Mouse (Mus musculus): Measurements from ENCODE around the gene Cdkn2aip.

The Cdkn2aip gene

GRCm38 (mm10) chr8:47713761-47714745 is at the start of gene Cdkn2aip:
Gene Cdkn2aip, minus strand, starts transcription at chr8:47713932.
- in situ Hi-C loops (cut with MseI, MboI) = no loop called here

DNA sequence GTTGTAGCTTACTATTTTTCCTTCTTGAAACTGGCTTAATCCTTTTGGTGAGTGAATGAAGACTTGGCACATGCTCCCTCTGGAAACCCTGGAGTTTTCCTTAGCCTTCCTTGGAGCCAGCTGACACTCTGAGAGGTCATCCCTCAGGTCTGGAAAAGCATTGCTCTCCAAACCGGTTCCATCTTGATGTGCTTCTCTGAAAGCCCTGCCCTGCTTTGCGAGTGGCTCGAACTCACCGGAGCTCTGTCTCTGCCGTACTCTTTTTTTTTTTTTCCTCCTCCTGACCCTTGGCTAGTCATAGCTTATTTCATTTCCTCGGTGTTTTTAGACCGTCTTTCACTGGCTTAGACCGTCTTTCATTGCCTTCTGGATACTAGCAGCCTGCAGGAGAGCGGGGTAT is 49.5 kb upstream of the Cdkn2aip start:
- in situ Hi-C loops (cut with MseI, MboI) = no loop called here

DNA sequence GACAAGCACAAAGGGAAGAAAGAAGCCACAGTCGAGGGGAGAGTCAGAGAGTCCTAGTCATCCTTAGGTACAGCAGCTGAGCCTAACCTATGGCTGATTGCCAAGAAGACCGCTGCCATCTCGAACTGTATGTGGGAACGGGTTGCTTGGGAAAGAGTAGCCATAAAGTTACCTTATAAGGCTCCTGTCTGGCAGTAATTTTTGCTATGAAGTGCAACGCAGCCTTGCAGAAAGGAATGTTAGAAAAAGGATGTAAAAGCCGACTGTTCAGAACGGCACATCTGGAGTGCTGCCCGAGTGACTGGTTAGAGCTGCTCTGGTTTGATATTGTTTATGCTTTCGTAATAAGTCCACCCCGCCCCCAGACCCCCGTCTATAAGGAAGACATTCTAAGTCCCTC is 47.0 kb upstream of the Cdkn2aip start:
- in situ Hi-C loops (cut with MseI, MboI) = no loop called here

- in situ Hi-C loops (cut with MseI, MboI) = no loop called here
Observed at GRCm38 (mm10) chr8:47760186-47760585, 46.5 kb upstream of the Cdkn2aip start.

DNA sequence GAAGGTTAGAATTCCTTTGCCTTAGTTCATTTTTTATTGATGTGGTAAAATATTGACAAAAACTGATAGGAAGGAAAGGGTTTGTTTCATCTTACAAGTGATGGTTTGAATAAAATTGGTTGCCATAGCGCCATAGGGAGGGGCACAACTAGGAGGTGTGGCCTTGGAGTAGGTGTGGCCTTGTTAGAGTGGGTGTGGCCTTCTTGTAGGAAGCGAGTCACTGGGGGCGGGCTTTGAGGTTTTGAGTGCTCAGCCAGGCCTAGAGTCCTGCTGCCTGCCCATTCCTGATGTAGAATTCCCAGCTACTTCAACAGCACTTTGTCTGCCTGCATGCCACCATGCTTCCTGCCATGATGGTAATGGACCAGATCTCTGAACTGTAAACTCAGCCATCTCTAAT is 39.4 kb upstream of the Cdkn2aip start:
- in situ Hi-C loops (cut with MseI, MboI) = no loop called here

DNA sequence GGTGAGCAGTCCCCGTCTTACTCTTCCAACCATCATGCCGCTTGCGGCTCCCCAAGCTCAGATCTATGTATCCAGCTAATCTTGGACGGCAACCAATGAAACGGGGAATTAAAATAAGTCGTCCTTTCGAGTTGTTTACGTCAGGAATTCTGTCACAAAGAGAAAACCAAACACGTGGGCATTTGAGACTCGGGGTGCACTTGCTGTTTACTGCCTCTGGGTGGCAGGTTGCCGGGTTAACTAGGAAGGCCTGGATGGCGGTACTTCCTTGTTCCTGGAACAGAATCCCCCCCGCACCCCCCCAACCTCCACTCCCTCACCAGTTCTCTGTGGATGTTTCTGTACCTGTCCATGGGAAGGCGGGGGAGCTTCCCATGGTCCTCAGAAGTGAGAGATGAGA is 36.4 kb upstream of the Cdkn2aip start:
- in situ Hi-C loops (cut with MseI, MboI) = no loop called here

- in situ Hi-C loops (cut with MseI, MboI) = loop anchor here in 1 of 2 experiments (10.0 kb wide), 1 partner anchor 85 kb away; no protein-coding TSS in a partner anchor
Observed at GRCm38 (mm10) chr8:47749491-47749890, 35.8 kb upstream of the Cdkn2aip start.

DNA sequence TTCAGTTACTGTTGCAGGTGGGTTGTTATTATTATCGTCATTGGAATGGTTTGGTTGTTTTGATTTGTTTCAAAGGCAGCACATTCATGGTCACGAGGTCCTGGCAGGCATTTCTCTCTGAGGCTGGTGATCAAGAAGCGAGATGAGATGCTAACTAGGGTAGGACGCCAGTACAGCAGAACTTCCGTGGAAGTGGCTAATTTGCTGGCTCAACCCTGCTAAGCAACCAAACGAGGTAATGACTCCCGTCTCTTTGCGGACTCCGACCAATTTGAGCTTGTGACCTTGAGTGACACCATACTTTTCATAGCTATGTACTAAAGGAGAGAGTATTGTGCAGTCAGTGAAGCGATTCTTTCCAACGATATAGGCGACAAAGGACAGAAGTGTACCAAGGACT is 32.6 kb upstream of the Cdkn2aip start:
- in situ Hi-C loops (cut with MseI, MboI) = loop anchor here in 1 of 2 experiments (10.0 kb wide), 1 partner anchor 88 kb away; no protein-coding TSS in a partner anchor

- in situ Hi-C loops (cut with MseI, MboI) = loop anchor here in 1 of 2 experiments (10.0 kb wide), 1 partner anchor 89 kb away; no protein-coding TSS in a partner anchor
Observed at GRCm38 (mm10) chr8:47745848-47746247, 32.1 kb upstream of the Cdkn2aip start.

DNA sequence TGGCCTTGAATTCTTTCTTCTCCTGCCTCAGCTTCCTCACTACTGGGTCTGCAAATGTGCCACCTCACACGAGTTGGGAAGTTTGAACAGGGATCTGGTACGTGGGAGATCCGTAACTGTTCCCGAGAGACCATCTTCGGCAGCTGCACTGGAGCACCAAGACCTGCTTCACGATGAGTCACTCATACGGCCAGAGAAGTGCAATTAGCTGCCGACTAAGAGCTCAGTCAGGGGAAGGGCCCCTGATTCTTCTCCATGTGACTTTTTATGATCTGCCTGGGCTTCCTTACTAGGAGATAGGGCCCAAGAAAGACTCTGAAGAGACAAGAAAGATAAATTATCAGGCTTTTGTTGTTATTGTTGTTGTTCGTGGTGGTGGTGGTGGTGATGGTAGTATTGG is 31.1 kb upstream of the Cdkn2aip start:
- in situ Hi-C loops (cut with MseI, MboI) = loop anchor here (5.0 to 10.0 kb wide), 2 partner anchors 90 to 102 kb away; no protein-coding TSS in a partner anchor

GRCm38 (mm10) chr8:47743419-47743818 is 29.7 kb upstream of the Cdkn2aip start:
- in situ Hi-C loops (cut with MseI, MboI) = loop anchor here (5.0 to 10.0 kb wide), 2 partner anchors 91 to 104 kb away; no protein-coding TSS in a partner anchor

DNA sequence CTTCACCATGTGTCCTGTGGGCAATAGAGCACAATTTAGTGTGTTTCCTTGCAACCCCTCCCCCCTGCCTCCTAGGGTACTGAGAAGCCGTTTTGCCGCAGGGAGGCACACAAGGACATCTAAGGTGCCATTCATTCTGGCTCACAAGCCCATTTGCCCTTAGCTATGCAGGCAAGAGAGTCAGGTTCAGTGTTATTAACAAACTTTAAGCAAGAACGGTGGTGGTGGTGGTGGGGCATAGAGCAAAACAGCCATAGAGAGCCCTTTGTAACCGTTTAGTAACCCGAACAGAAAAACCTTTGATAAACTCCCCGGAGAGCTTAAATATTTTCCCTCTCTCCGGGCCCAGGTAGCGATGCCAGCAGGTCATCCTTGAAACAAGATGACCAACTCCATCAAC is 29.3 kb upstream of the Cdkn2aip start:
- in situ Hi-C loops (cut with MseI, MboI) = loop anchor here (5.0 to 10.0 kb wide), 2 partner anchors 92 to 104 kb away; no protein-coding TSS in a partner anchor

DNA sequence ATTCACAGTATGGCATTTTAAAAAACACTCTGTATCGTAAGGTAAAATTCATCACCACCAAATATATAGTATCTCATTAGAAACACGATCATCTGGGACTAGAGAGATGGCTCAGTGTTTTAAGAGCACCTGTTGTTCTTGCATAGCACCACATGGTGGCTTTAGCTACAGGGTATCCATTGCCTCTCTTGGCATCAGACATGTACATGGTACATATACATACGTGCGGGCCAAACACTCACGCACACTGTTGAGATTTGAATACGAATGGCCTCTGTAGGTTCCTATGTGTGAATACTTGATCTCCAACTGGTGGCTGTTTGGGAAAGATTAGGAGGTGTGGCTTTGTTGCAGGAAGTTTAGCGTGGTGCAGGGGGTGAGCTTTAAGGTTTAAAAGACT is 28.6 kb upstream of the Cdkn2aip start:
- in situ Hi-C loops (cut with MseI, MboI) = loop anchor here (5.0 to 10.0 kb wide), 2 partner anchors 92 to 105 kb away; no protein-coding TSS in a partner anchor

GRCm38 (mm10) chr8:47737120-47737519 is 23.4 kb upstream of the Cdkn2aip start:
- in situ Hi-C loops (cut with MseI, MboI) = no loop called here

GRCm38 (mm10) chr8:47729324-47729723 is 15.6 kb upstream of the Cdkn2aip start:
- in situ Hi-C loops (cut with MseI, MboI) = no loop called here

- in situ Hi-C loops (cut with MseI, MboI) = no loop called here
Observed at GRCm38 (mm10) chr8:47726945-47727344, 13.2 kb upstream of the Cdkn2aip start.

GRCm38 (mm10) chr8:47721609-47722008 is 7.9 kb upstream of the Cdkn2aip start:
- in situ Hi-C loops (cut with MseI, MboI) = no loop called here

GRCm38 (mm10) chr8:47718641-47719040 is 4.9 kb upstream of the Cdkn2aip start:
- in situ Hi-C loops (cut with MseI, MboI) = no loop called here

- in situ Hi-C loops (cut with MseI, MboI) = no loop called here
Observed at GRCm38 (mm10) chr8:47713171-47713663, 515 bp downstream of the Cdkn2aip start.

DNA sequence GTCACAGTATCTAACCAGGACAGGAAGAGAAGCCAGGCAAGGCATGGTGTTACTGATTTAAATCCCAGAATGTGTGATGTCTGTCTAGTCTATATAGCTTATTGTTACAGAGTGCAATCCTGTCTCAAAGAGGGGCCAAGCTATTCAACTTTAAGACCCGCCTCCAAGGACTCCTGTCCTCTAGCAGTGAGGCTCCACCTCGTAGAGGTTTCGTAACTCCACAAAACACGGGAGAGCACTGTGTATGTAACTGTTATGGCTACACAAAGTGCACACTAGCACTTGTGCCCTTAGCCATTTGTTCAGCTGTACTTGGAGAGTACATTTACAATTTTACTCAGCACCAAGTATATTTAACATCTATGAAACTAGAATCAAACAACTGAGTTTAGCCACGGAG is 5.6 kb downstream of the Cdkn2aip start:
- in situ Hi-C loops (cut with MseI, MboI) = no loop called here

DNA sequence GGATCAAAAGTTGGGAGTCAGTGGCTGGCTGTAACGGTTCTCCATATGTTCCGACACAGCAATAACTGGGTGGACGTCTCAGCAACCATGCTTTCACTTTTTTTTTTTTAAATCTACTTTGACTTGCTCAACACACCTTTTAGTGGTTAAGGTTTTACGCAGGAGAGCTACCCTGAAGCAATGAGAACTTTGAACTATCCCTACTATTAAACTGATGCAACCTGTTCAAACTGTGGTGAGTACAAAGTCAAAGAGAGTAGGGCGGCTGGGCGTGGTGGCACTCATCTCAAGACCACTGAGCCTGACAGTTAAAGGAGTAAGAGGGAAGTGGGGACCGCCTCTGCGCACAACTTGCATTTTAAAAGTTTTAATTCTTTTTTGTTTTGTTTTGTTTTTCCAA is 7.0 kb downstream of the Cdkn2aip start:
- in situ Hi-C loops (cut with MseI, MboI) = no loop called here

DNA sequence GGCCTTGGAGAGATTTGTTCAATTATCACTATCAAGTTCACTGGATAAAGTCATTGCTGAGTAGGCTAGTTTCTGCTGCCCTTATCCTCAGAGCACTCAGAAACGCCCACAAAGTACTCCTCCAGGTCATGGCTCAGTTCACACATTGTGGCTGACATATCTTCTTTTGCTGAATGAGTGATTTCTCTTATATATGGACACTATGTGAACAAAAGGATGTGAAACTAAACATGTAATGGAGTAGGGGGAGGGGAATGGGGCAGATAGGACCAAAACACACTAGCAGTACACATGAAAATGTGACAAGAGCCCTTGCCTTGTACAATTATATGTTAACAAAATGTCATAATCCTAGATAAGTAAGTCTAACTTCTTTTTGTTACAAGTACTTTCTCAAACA is 11.4 kb downstream of the Cdkn2aip start:
- in situ Hi-C loops (cut with MseI, MboI) = no loop called here

All from mouse trophoblast stem cell (cell line).